Mouse (Mus musculus) ES-Bruce4 (cell line): ENCODE measurements at regions not wholly inside any gene's neighbourhood (a gene's known extent, or its start where the extent isn't known, plus 50 kb on each side); places are given as distances from the start of the nearest gene placed in this dataset.

Source experiments
- CTCF ChIP-seq: IDR thresholded peaks from one replicate; pipeline ENCODE4 v1.8.1; 2011; ENCODE audit warnings: low read depth, low read length
- EP300 ChIP-seq: IDR thresholded peaks from 2 replicates; pipeline ENCODE4 v1.6.1; 2011; ENCODE audit warnings: low read depth, low read length; ENCODE audit not compliant: insufficient read depth

DNA sequence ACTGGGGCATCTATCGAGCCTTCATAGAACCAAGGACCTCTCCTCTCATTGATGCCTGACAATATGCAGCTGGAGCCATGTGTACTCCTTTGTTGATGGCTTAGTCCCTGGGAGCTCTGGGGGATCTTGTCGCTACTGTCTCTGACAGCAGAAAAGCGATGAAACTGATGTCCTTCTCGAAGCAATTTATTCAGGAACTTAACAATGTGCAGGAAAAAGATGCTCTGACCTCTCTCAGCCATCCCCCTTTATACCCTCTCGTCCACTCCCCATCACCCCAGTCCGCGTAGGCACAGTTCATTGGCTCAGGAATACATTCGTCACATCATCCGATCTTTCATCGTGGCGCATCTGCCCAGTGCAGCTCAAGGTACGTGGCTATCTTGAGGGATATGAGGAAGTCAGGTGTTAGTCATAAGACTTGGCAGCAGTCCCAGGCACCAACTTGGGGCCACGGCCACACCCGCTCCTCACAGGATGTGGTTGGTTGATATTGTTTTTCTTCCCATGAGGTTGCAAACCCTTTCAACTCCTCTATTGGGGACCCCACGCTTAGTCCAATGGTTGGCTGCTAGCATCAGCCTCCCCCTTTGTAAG, 516.3 kb upstream of the Got2 start:
- TF ChIP-seq CTCF (no peak), EP300 (no peak)
